7 mouse cellular contexts compared by ENCODE assay signal in genomic region chr12:69501346-69501730, GRCm38 (mm10).
DNase-seq lines count a peak whose midpoint lies in the region; ATAC-seq and TF ChIP-seq lines count a peak whose summit lies in the region.

No protein-coding gene starts in this region.

- no peak for DNase-seq in lung, postnatal 14 days
- DNase-seq in forebrain, postnatal 0 days: peak; percentile 34
- DNase-seq in limb, embryonic 11.5 days (ENCODE audit: low spot score): no peak
- DNase-seq in left cerebral cortex, postnatal 36 days (ENCODE audit: low spot score in 2 of 2): no peak
- no peak for DNase-seq in cerebellum, adult 2 months

- peak overlapping the region; percentile 54; the same call in 1 of the 2 replicates for H3K4me2 ChIP-seq in lung, embryonic 16.5 days (ENCODE audit: low read depth, low read length)
- peak overlapping the region; percentile 23; the same call in 1 of the 2 replicates for H3K4me2 ChIP-seq in forebrain, postnatal 0 days (ENCODE audit: low read depth)
- no peak overlapping the region for H3K4me2 ChIP-seq in limb, embryonic 11.5 days (ENCODE audit: low read depth, severe bottlenecking)
- peak overlapping the region; percentile 32 for H3K4me2 ChIP-seq in stomach, embryonic 14.5 days (replicated peaks; ENCODE audit: low read depth, low read length)

- H3K9me3 ChIP-seq in lung, embryonic 16.5 days (ENCODE audit: control insufficient read depth, low read length): no peaks in the 10 kb centered on the region
- H3K9me3 ChIP-seq in forebrain, postnatal 0 days (ENCODE audit: low read length): no peaks in the 10 kb centered on the region
- H3K9me3 ChIP-seq in limb, embryonic 11.5 days (ENCODE audit: control insufficient read depth, low read length): no peaks in the 10 kb centered on the region
- no peaks in the 10 kb centered on the region for H3K9me3 ChIP-seq in stomach, embryonic 14.5 days (ENCODE audit: control insufficient read depth, low read depth, low read length)

- whole genome bisulfite sequencing in lung, embryonic 16.5 days: 19% methylated on average over 2 of the region's 2 CpGs
- 31% methylated on average over 2 of the region's 2 CpGs for WGBS in forebrain, postnatal 0 days
- WGBS in limb, embryonic 11.5 days: 28% methylated on average over 2 of the region's 2 CpGs
- 43% methylated on average over 2 of the region's 2 CpGs for WGBS in stomach, embryonic 14.5 days
- WGBS in cerebellum, adult 2 months: 69% methylated on average over 2 of the region's 2 CpGs

- no peaks in the 10 kb centered on the region for H3K27me3 ChIP-seq in lung, embryonic 16.5 days (ENCODE audit: control insufficient read depth, insufficient read depth, low read depth, low read length)
- no peaks in the 10 kb centered on the region for H3K27me3 ChIP-seq in forebrain, postnatal 0 days (ENCODE audit: insufficient read depth, low read length)
- no peaks in the 10 kb centered on the region for H3K27me3 ChIP-seq in limb, embryonic 11.5 days (ENCODE audit: control insufficient read depth, insufficient read depth, low read length)
- no peaks in the 10 kb centered on the region for H3K27me3 ChIP-seq in stomach, embryonic 14.5 days (ENCODE audit: control insufficient read depth, insufficient read depth, low read length)
- H3K27me3 ChIP-seq in cerebellum, adult 2 months (ENCODE audit: control insufficient read depth, insufficient read depth, low read length): no peaks in the 10 kb centered on the region

- no peak for TF ChIP-seq CTCF in forebrain, postnatal 0 days (IDR thresholded peaks at IDR 0.05; ENCODE audit: low read depth)
- no peak for TF ChIP-seq CTCF in cerebellum, adult 2 months (IDR thresholded peaks at IDR 0.05; ENCODE audit: borderline replicate concordance, insufficient read depth, low read depth, low read length)

- peaks cover 31% of the 10 kb centered on the region for H3K4me1 ChIP-seq in lung, embryonic 16.5 days (replicated peaks; ENCODE audit: control insufficient read depth, insufficient read depth, low read length)
- peaks cover 16% of the 10 kb centered on the region for H3K4me1 ChIP-seq in forebrain, postnatal 0 days (ENCODE audit: insufficient read depth)
- peaks cover 14% of the 10 kb centered on the region for H3K4me1 ChIP-seq in limb, embryonic 11.5 days (ENCODE audit: control insufficient read depth, insufficient read depth, low read length)
- peaks cover 37% of the 10 kb centered on the region for H3K4me1 ChIP-seq in stomach, embryonic 14.5 days (ENCODE audit: control insufficient read depth, insufficient read depth, low read length)
- peaks cover 7% of the 10 kb centered on the region; the same call in 1 of the 2 replicates for H3K4me1 ChIP-seq in cerebellum, adult 2 months (ENCODE audit: control insufficient read depth, insufficient read depth, low read length)

- no peak overlapping the region for H3K4me3 ChIP-seq in lung, embryonic 16.5 days (ENCODE audit: low read length)
- no peak overlapping the region for H3K4me3 ChIP-seq in forebrain, postnatal 0 days (ENCODE audit: low read depth, low read length)
- H3K4me3 ChIP-seq in limb, embryonic 11.5 days (ENCODE audit: low read depth, low read length): no peak overlapping the region
- no peak overlapping the region for H3K4me3 ChIP-seq in stomach, embryonic 14.5 days (ENCODE audit: low read depth, low read length)
- H3K4me3 ChIP-seq in cerebellum, adult 2 months (replicated peaks; ENCODE audit: insufficient read depth, low read depth, low read length): no peak overlapping the region

- intact Hi-C loops in left cerebral cortex, postnatal 36 days (cut with DNase I): loop anchor here (5.0 kb wide), 2 partner anchors 36 to 71 kb away; no protein-coding TSS in a partner anchor

- no peaks in the 10 kb centered on the region for H3K36me3 ChIP-seq in lung, embryonic 16.5 days (ENCODE audit: control insufficient read depth, insufficient read depth, low read length)
- no peaks in the 10 kb centered on the region for H3K36me3 ChIP-seq in forebrain, postnatal 0 days (ENCODE audit: insufficient read depth)
- H3K36me3 ChIP-seq in limb, embryonic 11.5 days (ENCODE audit: control insufficient read depth, insufficient read depth, low read length): no peaks in the 10 kb centered on the region
- H3K36me3 ChIP-seq in stomach, embryonic 14.5 days (ENCODE audit: control insufficient read depth, insufficient read depth, low read length): no peaks in the 10 kb centered on the region

- H3K27ac ChIP-seq in lung, embryonic 16.5 days (ENCODE audit: low read length): peak overlapping the region; percentile 99
- peak overlapping the region; percentile 87 for H3K27ac ChIP-seq in forebrain, postnatal 0 days (ENCODE audit: low read depth, low read length)
- H3K27ac ChIP-seq in limb, embryonic 11.5 days (replicated peaks; ENCODE audit: low read depth, low read length): 0 out of 2 replicates have a peak overlapping the region, but pooled peaks have one; percentile 5
- H3K27ac ChIP-seq in stomach, embryonic 14.5 days (ENCODE audit: low read length): peak overlapping the region; percentile 89
- H3K27ac ChIP-seq in cerebellum, adult 2 months (ENCODE audit: insufficient read depth, low read length): no peak overlapping the region

- H3K9ac ChIP-seq in lung, embryonic 16.5 days (ENCODE audit: low read length): 0 out of 2 replicates have a peak overlapping the region, but pooled peaks have one; percentile 18
- H3K9ac ChIP-seq in forebrain, postnatal 0 days: no peak overlapping the region
- H3K9ac ChIP-seq in limb, embryonic 11.5 days (ENCODE audit: low read length): no peak overlapping the region; the same call in 1 of the 2 replicates
- H3K9ac ChIP-seq in stomach, embryonic 14.5 days (replicated peaks; ENCODE audit: low read depth, low read length): no peak overlapping the region

- ATAC-seq in lung, embryonic 16.5 days (ENCODE audit: low read depth): no peak
- no peak for ATAC-seq in forebrain, postnatal 0 days
- no peak for ATAC-seq in limb, embryonic 11.5 days (ENCODE audit: insufficient number of reproducible peaks, low FRiP score, low TSS enrichment, low read depth)
- no peak for ATAC-seq in stomach, embryonic 14.5 days (ENCODE audit: insufficient number of reproducible peaks, insufficient read depth, low FRiP score, low read depth)

- TF ChIP-seq POLR2A in cerebellum, adult 2 months (IDR thresholded peaks at IDR 0.05; ENCODE audit: borderline replicate concordance, insufficient read depth, low read length): no peak
